Mouse (Mus musculus) G1E (cell line): ENCODE results near the gene Unc13b.

ENCODE experiments used
- CTCF ChIP-seq: IDR thresholded peaks from 2 replicates; pipeline ENCODE4 v1.5.1; 2012; ENCODE audit warnings: low read depth, low read length, inconsistent platforms, mixed read lengths
- GATA1 ChIP-seq: IDR thresholded peaks from 2 replicates; pipeline ENCODE4 v1.6.1; 2012; ENCODE audit warnings: borderline replicate concordance, low read length, inconsistent platforms, mixed read lengths
- GATA2 ChIP-seq: IDR thresholded peaks from 2 replicates; pipeline ENCODE4 v1.6.1; 2012; ENCODE audit warnings: low read depth, low read length, inconsistent platforms, borderline replicate concordance
- POLR2AphosphoS5 ChIP-seq: IDR thresholded peaks from 2 replicates; pipeline ENCODE4 v1.6.1; 2012; ENCODE audit warnings: low read depth, low read length, inconsistent platforms; ENCODE audit not compliant: insufficient replicate concordance
- TAL1 ChIP-seq: conservative IDR thresholded peaks from 2 replicates; pipeline ENCODE4 v1.6.1; 2012; ENCODE audit warnings: low read depth, low read length, inconsistent platforms, mixed read lengths

DNA sequence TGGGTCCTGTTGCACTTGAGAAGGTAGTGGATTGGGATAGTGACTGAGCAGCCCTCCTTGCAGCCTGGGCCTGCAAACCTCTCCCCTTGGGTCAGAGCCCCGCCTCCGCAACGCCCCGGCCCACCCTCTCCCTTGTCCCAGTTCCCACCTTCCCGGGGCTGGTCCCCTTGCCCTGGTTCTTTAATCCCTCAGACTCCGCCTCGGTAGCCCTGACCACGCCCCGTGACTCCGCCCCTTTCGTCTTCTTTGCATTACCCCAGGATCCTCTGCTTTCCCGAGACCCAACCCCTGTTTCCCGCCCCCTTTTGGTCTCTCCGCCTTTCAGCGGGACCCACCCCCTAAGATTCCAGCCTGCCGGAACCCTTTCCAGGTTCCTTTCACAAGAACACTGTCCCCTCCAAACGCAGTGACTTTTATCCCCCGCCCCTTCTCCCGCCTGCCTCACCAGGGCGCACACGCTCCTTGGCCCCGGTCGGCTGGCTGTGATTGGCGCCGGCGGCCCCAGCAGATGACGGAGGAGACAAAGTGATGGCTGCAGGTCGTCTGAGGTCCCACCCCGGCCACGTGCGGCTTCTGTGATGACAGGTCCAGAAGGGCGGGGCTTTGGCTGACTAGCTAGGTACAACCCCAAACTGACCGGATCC, 13.0 kb upstream of the Unc13b start, which contains the start of gene Fam214b:
- TF ChIP-seq TAL1 (no peak), CTCF (no peak), GATA1 (no peak), GATA2 (no peak), POLR2AphosphoS5 (no peak)
